Mouse (Mus musculus): ENCODE results near the gene Rtn1. TPM values are rescaled to one million over a fixed set of nuclear protein-coding genes. Genes with fewer than 3 reads are reported as not detected.

Rtn1 gene
- total RNA-seq, 2 experiments from 2014 or later: 6.0 to 7.1 TPM

DNA sequence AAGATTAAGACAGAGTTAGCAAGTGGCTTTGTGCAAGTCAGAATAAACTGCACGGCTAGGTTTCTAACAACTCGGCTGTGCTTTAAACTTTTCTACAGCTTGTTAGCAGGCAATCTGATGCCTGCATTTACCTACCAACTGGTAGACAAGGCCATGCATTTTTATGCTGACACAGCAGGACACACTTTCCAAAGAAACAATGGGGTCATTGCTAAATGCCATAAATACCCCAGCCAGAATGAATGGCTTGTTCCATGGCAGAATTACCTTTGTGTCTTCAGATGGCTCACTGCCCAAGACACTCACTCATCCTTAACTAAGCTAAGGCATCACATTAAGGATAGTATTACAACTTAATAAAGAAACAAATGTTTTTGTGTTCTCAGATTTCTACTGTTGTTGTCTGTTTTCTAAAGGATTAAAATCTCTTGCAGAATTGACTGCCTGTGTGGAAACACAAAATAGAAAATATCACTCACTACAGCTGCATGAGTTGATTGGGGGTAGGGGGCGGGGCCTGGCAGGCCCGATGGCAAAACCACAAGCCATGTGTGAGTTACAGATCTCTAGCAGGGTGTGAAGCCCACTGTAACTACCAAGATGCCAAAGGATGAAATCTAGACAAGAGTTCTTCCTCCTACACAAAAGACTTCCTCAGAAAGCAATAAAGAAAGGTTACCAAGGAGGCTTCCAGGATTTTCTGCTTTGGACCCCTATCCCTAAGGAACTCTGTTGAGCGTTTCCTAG, 129.6 kb downstream of the Rtn1 start:
- DNase-seq: no peak

DNA sequence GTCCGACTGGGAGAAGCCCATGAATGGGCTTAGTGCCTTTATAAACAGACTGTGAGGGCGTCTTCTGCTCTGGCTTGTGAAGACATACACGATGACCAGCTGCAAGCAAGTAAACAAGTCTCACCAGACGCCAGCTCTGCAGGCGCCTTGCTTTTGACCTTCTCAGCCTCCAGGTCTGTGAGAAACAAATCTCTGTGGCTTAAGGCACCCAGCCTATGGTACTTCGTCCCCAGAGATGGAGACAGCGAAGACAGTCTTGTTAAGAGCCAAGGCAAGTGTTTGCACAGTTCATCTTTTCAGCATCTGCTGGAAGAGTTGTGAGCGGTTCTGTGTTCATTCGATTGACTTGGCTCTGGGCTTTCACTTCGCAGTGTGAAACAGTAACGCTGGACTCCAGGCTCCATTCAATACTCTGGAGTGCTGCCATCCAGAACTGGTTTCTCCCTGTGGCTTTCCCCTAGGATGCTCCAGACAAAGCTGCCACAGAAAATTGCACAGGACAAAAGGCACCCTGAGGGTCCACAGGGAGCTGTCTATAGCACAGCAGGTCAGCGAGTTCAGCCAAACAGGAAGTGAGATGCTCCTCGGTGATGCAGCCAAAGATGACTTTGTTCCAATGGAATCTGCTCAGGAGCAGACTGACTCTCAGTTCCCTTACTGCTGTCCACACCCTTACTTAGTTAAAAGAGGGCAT, 135.0 kb downstream of the Rtn1 start:
- DNase-seq: peak; percentile 13

DNA sequence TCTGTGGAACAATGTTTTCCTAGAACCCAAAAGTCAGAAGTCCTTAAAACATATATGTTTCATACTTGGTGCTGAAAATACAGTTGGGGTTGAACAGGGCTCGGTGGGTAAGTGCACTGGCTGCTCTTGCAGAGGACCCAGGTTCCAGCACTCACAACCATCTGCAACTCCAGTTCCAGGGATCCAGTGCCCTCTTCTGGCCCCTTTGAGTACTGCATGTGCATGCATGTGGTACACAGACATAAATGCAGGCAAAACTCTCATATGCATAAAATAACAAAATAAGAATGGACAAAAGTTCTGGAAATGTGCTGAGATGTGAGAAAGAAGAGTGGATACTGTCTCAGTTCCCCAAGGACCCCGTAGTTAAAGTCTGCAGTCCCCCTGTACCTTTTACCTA, 141.2 kb downstream of the Rtn1 start:
- DNase-seq: no peak

DNA sequence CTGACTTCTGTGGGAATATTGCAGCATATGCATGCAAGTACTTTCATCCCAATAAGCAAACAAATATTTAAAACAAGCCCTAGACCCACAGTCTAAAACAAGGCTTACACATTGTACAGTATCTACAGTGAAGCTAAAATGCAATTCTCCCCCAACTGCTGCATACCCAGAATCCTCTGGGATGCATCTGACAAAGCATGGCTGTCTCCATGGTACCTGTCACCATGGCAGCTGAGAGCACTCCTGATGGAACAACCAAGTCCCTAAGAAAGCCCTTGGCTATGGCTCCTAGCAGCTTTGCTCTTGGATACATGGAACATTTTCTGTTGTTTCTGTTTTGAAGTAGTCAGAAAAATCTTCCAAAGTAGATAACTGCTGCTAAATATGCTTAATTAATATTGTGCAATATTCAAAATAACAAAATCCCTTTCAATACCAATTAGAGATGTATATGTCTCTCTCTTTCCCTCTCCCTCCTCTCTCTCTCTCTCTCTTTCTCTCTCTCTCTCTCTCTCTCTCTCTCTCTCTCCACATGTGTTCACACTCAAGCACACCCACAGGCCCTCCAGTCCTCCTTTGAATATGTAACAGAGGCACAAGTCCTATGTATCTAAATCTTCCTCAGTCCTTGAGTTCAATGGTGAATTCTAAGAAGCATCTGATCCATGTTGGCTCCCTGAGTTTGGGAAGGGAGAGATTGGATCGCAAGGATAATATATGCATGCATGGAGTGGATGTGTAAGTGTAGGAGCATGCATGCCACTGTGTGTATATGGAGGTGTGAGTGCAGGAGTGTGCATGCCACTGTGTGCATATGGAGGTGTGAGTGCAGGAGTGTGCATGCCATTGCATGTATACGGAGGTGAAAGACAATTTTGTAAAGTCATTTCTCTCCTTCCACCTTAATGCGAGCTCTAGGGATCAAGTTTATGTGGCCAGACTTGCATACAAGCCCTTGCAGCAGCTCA, 143.3 kb downstream of the Rtn1 start:
- no peak for DNase-seq

DNA sequence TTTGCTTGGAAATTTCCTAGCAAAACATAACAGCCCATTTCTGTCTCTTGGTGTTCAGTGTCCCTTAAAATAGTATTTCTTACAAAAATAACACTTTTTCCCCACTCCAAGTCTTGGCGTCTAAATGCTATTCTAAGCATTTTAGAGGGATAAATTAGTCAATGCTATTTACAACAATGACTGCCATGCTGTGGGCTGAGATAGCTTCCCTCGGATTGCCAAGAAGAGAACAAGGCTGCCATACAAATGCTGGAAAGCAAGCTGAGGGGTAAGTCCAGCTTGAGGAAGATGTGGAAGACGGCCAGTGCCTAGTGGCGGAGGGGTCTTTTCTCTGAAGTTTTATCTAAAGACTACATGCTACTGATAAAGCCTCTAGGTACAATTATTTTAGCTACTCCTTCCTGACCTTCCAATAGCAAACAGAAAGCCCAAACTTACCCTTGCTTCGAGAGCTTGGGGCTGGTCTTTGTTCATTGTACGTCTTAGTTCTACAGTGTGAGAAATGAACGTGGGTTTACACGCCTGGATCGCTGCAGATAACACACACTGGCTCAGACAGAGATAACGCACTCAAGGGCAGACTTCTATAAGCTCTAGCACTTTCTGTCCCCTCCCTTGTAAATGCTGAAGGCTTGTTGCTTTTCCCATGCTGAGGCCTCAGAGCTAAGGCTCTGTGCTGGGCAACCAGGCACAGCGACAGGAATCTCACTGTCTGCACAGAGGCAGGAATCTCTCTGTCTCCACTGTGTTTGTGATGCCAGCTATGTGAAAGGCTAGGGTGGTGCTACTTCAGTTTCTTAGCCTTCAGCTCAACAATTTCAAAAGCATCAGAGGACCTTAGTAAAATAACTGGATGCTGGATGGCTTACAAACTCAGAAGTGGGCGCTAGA, 145.4 kb downstream of the Rtn1 start:
- no peak for DNase-seq

DNA sequence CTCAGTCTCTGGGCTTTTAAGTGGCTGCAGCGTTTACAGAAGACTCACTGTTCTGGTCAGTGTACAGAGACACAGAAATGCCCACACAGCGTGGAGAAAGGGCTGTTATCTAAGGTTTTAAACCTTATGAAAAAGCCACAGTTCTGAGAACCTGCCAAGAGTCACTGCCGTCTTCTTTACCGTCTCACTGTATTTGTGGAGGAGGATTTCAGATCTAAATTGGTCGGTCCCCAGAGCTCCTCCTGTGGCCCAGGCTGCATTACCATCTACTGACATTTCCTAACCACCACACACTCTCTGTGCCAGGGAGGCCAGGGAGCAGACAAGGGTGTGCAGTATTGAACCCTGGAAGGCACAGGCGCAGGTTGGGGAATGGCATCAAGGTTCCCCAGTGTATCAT, 151.9 kb downstream of the Rtn1 start:
- DNase-seq: no peak

DNA sequence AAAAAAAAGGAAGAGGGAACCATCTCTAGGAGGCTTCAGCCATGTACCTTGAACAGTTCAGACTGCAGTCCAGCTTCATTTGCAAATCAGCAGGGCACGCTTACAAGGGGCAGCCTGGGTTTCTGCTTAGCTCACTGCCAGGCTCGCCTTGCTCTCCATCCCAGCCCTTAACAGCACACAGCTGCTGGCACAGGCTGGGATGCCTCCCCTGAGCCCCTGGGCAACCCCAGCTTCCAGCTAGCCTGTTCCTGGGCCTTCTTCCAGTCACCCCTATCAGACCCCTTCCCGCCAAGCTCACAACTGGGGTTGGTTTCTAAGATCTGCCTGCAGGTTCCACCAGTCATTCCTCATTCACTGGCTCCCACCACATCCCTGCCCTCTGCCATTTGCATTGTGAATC, 155.8 kb downstream of the Rtn1 start:
- DNase-seq: no peak

DNA sequence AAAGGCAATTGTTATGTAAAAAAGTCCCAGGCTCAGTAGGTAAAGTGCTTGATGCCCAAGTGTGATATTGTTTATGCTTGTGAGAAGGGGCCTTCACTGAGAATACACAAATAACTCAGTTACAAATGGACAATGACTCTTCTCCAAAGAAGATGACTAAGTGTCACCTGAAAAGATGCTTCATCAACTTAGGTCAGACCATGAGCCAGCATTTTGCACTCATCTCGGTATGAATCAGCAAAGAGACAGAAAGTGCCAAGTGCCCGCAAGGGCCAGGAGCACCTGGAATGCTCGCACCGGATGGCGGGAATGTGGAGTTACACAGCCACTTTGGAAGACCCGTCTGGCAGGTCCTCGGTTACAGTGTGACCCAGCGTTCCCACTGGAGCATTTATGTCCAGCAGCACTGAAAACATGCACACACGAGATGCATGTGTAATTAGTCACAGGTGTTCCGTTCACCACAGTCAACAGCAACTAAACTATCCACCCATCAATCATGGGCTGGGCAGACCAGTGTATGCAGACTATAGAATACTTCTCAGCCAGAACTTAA, 156.9 kb downstream of the Rtn1 start:
- no peak for DNase-seq

DNA sequence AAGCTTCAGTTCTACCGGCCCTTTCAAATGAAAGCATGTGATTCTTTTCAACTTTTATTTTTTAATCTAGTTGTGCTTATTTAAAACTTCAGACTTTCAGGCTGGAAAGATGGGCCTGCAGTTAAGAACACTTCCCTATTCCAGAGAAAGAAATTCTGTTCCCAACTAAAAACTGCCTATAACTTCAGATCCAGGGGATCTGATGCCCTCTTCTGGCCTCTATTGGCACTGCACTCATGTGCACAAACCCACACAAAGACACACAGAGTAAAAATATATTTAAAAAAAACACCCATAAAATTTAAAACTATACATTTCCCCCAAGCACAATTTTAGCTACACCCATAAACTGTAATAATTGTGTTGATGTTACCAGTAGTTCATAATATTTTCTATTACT, 163.9 kb downstream of the Rtn1 start:
- DNase-seq: no peak

DNA sequence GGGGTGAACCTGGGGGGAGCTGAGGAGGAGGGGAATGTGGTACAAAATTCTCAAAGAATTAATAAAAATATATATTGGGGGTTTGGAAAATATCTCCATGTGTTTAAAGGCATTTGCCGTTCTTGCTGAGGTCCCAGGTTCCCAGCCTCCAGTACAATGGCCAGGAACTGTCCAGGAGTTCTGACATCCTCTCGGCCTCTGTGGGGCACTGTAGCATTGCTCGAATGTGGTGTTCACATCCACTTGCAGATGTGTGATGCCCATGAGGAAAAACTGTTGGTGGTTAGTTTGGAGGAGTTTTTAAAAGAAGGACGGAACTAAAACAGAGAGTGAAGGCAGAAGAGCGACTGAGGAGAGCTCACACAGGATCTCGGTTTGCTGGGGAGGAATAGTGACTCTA, 166.0 kb downstream of the Rtn1 start:
- no peak for DNase-seq

DNA sequence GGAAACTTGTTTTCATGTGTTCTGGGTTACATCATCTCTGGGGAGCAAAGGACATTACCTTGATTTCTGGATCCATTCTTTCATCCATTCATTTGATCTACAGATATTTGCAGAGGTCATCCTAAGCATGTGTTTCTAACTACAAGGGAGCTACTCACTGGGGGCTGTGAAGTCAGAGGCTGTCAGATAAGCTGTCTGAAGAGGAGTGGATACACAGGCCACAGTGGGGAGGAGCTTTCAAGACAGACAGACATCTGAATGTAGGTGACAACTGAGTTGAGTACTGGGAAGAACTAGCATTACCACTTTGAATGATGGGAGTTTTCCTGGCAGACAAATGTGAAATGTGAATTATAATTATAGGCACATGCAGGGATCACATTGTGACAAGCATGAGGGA, 168.3 kb downstream of the Rtn1 start:
- DNase-seq: no peak

DNA sequence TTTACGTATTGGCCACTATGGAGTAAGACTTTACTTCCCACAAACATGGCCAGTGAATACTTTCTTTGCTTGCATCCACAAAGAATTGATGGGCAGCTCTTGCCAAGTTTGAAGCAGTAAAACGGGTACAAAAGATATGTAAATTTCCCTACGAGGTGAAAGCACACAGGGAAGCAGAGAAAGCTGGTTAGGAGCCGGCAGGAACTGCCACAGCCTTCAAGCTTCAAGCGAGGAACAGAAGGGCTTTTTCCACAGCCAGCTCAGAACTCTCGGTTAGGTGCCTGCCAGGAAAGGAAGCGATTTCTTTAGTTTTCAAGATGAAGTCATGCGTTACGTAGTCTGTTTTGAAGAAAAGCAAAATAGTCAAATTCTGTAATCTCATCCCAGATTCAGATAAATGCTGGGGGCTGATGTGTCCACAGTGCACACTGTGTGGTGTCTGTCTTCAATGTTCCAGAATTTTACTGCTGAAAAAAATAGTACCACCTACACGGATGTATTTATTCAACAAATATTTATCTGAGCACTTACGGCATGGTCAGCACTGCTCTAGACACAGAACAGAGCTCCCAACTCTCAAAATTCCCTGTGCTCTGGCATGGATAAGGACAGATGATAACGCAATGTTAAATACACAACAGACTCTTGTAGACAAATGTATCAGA, 169.5 kb downstream of the Rtn1 start:
- DNase-seq: no peak

DNA sequence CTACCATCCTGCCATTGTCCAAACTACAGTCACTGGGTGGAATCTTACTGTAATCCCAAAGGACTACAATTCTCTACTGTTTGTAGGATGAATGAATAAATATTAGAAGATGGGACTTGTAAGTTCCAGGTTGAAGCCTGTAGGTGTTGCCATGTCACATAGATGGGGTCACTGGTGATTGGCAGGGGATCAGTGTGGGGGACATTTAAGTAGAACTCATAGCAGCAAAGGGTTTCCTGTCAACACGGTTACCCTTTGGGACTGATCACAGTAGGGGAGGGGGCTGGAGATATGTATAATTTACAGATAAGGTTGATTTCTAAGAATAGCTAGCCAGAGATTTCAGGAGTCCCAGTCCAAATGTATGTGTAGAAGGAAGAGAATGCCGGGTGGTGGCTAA, 171.6 kb downstream of the Rtn1 start:
- no peak for DNase-seq

DNA sequence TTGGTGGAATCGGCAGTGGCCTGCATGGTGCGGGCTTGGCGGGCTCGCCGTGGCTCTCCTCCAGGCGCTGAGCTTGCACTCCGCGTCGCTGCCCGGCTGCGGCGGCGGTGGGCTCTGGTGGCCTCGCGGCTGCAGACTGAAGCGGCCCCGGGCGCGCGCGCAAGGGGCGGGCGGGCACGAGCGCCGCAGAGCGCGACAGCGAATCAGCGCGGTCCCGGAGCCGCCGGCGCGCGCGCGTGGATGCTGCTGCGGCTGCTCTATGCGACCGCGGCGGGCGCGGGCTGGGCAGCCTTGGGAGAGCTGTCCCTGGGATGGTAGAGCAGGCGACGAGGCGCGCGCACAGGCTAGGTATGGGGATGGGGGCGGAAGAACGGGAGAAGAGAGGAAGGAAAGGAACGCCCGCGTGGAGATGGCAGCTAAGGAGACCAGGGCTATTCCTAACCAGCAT, 172.3 kb downstream of the Rtn1 start:
- peak; percentile 60 for DNase-seq

DNA sequence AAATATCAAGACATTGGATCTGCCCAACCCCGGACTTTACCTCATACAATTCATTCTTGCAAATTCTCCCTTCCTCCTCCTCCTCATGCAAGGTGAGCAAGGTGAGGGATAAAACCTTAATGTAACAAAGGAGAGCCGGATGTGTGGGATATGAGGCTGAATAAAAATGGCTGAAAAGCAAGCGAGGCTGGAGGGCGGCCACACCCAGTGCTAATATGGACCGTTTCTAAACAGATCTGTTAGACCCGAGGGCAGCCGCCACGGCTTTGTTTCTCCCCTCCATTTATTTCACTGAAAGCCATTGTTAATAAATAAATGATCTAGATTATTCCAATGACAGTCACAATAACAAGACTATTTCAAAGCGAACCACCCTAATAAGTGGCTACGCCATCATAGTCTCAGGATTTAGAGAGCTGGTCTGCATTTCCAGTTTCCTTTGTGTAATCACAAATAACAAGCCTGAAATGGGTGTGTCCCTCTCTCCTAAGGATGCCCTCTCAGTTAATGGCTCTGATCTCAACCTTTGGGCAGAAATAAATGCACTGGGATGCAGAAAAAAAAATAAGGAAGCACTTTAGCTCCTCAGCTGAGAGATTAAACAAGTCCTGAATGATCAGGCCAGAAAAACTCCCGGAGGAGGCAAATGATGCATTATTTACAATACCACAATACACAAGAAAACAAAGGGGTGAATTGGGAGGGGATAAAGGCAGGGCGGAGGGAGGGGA, 173.1 kb downstream of the Rtn1 start:
- no peak for DNase-seq

DNA sequence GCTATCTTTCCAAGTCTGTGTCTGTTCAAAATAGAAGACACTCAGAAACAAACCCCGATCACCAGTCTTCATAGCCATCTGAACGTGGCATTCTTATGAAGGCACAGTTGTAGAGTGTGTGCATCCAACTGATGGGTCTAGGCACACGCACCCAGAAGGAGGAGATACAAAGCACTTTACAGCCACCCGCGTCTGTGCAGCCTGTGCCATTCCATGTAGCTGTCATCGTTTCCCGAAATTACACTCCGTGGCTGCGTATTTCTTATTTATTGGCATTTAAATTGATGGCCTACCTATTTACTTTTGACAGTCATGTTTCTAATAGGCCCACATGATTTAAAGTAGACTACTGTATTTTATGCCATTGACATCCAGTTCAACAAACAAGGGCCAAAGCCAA, 173.9 kb downstream of the Rtn1 start:
- no peak for DNase-seq

DNA sequence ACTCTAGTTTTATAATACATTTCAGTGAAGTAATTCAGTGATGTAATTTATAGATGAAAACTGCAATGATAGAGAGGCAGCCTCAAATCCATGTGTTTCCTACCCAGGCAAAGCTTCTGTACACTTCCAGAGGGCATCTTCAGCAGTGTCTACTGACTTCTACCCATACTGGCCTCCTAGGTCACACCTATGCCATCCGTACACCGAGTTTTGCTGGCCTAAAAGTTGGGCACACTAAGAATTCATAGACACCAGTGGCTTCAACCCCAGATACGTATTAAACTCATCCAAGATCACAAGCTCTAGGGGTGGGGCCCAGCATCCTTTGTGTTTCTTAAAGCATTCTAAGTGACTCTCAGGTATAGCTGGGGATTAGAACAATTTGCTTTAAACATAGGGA, 174.7 kb downstream of the Rtn1 start:
- DNase-seq: no peak

DNA sequence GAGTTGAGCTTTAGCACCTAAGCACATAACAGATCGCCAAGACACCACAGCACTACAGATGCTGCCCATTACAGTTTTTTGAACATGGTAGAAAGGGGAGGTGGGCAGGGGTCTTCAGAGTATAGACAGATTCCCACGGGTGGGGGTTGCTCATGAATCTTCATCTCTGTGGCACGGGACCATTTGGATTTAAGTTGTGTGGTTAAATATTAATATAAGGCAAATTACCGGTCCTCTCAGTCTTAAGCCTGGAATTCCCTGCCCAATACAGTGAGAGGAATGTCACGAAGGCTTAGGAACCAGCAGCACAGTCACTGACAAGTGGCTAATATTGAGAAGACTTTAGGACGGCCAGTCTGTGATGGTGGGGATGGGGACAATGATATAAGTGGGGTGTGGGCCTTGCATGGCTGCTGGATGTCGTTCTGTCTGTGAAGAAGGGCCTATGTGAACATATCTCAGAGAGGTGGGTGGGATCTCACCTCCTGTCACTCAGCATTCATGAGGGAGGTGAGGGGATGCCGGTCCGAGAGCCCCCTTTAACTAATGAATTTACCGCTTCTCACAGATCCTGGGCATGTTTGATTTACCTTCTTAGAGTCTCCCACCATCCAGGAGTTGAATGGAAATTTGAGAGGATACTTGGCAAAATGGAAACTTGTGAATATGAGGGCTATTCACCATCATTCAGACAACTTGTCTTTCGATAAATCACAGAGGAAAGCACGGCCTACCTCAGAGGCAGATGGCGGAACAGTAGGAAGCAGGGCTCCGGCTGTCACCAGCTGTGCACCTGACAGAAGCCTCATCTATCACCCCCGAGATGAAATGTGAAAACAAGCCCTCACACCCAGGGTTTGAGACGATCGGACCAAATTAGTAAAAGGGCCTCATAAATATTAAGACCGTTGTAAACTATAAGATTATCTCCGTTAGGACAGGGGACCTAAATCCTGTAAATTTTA, 175.7 kb downstream of the Rtn1 start:
- DNase-seq: no peak

DNA sequence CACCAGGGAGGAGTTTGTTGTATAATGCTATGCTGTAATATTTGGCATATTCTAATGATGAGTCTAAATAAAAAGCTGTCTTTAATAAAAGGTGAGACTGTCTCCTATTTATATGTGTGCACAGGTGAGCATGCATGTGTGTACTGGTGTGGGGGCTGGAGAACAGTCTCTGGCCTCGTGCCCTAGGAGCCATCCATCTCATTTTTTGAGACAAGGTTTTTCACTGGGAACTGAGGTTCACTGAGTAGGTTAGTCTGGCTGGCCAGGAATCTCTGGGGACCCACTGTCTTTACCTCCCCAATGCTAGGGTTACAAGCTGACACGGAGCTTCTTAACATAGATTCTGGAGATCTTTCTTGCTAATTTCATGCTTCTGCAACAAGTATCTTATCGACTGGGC, 176.7 kb downstream of the Rtn1 start:
- no peak for DNase-seq
